Mouse (Mus musculus) hindbrain, embryonic 16.5 days (tissue): Measurements from ENCODE around the gene Klrg2. TPM values are rescaled to one million over a fixed set of nuclear protein-coding genes. Genes with fewer than 3 reads are reported as not detected.

ENCODE experiments used
- ATAC-seq: fragments of 200-750 bp; cut with Nextera tagmentation; 2 replicates; pipeline ENCODE4 v1.8.0; 2017; ENCODE audit warnings: moderate TSS enrichment, moderate library complexity
- H3K27ac ChIP-seq: fragments of 300-500 bp; sonication (generic); 2 replicates; pipeline ENCODE4 v1.5.1; 2014; ENCODE audit warnings: low read depth, mild to moderate bottlenecking, control low read depth, low read length, moderate library complexity
- H3K27me3 ChIP-seq: fragments of 300-500 bp; sonication (generic); replicated peaks from 2 replicates; pipeline ENCODE4 v1.6.1; 2014; ENCODE audit warnings: low read length; ENCODE audit not compliant: control insufficient read depth, insufficient read depth
- H3K36me3 ChIP-seq: fragments of 300-500 bp; sonication (generic); 2 replicates; pipeline ENCODE4 v1.6.1; 2014; ENCODE audit warnings: mild to moderate bottlenecking, low read length, moderate library complexity, mixed read lengths; ENCODE audit not compliant: control insufficient read depth, insufficient read depth
- H3K4me1 ChIP-seq: fragments of 300-500 bp; sonication (generic); 2 replicates; pipeline ENCODE4 v1.6.1; 2014; ENCODE audit warnings: low read depth, low read length; ENCODE audit not compliant: control insufficient read depth, insufficient read depth
- H3K4me2 ChIP-seq: fragments of 300-500 bp; sonication (generic); 2 replicates; pipeline ENCODE4 v1.6.1; 2014; ENCODE audit warnings: mild to moderate bottlenecking, low read length, control low read depth, moderate library complexity
- H3K4me3 ChIP-seq: fragments of 300-500 bp; sonication (generic); 2 replicates; pipeline ENCODE4 v1.5.1; 2014; ENCODE audit warnings: mild to moderate bottlenecking, low read length, control low read depth, moderate library complexity
- H3K9ac ChIP-seq: fragments of 300-500 bp; sonication (generic); 2 replicates; pipeline ENCODE4 v1.6.1; 2014; ENCODE audit warnings: low read depth, mild to moderate bottlenecking, control low read depth, low read length, moderate library complexity
- H3K9me3 ChIP-seq: fragments of 300-500 bp; sonication (generic); 2 replicates; pipeline ENCODE4 v1.6.1; 2014; ENCODE audit warnings: mild to moderate bottlenecking, low read length, moderate library complexity; ENCODE audit not compliant: control insufficient read depth
- WGBS: fragments of 180-500 bp; shearing (Covaris S2); extraction: QIAGEN DNeasy Blood & Tissue Kit; methylation state at CpG from one replicate; pipeline ENCODE4 v1.1.7; 2014; 5-methylcytosine and 5-hydroxymethylcytosine counted together
- polyA plus RNA-seq: library from polyadenylated mRNA; unstranded; fragments of >200 nt; fragmentation: Nextera tagmentation; extraction: Ambion mirVana; gene quantifications from 2 replicates; pipeline ENCODE4 v1.2.1, GENCODE M21; 2015

Klrg2 gene
- polyA plus RNA-seq, 1 experiment from 2014 or later, result 0.15 TPM

GRCm38 (mm10) chr6:38662714-38663615 is 25.9 kb upstream of the Klrg2 start, which contains the start of gene Clec2l:
Gene Clec2l (plus strand): TSS chr6:38663069.
- peak; percentile 89 for ATAC-seq
- H3K27ac ChIP-seq, result peak within 1 kb of the TSS; percentile 83
- under 1% methylated on average over 75 of the region's 84 CpGs for WGBS

DNA sequence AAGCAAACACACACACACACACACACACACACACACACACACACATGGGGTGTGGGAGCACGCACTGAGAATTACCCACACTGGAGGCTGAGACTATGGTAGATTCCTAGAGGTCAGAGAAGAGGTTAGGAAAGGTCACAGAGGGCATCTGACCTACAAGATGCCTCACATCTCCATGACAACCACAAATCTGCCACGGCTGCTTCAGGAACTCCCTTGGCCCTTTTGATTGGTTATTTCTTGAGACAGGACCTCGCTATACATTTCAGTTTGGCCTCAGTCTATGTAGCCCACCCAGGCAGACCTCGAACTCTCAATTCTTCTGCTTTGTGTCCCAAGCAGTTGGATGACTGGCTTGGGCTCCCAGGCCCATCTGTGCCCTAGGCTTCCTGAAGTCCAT is 24.6 kb upstream of the Klrg2 start:
- Histone ChIP-seq H3K27me3 (no peaks in the 10 kb centered on the region), H3K36me3 (no peaks in the 10 kb centered on the region), H3K4me2 (no peak overlapping the region), H3K4me3 (no peak overlapping the region), H3K9ac (no peak overlapping the region), H3K27ac (no peak overlapping the region), H3K9me3 (no peaks in the 10 kb centered on the region), H3K4me1 (peaks cover 7% of the 10 kb centered on the region)
- 17% methylated on average over 4 of the region's 4 CpGs for WGBS
- no peak for ATAC-seq

More at GRCm38 (mm10) chr6:38662714-38663615, 25.9 kb upstream of the Klrg2 start, which contains the start of gene Clec2l:
- H3K9ac ChIP-seq, result peak within 1 kb of the TSS; percentile 87
- peak within 1 kb of the TSS; percentile 74 for H3K4me3 ChIP-seq
- peak within 1 kb of the TSS; percentile 90 for H3K4me2 ChIP-seq
- H3K9me3 ChIP-seq, result no peaks in the 10 kb centered on the region
- H3K27me3 ChIP-seq, result no peaks in the 10 kb centered on the region
- H3K36me3 ChIP-seq, result no peaks in the 10 kb centered on the region
- H3K4me1 ChIP-seq, result peaks cover 7% of the 10 kb centered on the region

DNA sequence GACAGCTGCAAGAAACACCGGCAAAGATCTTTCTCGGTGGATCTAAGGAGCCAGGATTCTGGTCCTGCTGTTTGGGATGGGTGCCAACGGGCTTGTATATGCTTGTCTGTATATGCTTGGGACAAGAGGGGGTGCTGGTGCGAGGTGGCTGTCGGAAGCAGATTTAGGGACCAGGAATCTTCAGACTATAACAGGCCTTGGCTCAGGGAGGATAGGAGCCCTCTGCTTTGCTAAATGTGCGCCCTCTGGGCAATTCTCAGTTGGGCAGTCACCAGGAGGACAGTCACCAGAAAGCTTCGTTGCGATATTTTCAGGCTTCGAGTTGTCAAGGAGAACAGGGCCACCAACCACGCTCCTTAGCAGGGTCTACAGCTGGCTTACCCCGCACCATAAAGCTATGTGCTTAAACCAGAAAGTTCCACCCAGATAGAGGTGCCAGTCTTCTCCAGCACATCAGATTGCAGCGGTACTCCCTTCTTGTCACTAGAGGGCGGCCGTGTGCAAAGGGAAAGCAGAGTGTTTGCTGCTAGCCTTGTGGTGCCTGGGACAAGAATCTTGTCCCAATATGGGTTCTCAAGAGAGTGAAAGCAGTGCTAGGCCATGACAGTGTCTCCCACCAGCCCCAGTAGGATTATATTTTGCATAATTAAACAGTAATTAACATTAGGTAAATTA is 13.4 kb upstream of the Klrg2 start:
- H3K9me3 ChIP-seq, result no peaks in the 10 kb centered on the region; the same call in 1 of the 2 replicates
- no peak overlapping the region for H3K4me2 ChIP-seq
- no peaks in the 10 kb centered on the region for H3K4me1 ChIP-seq
- 42% methylated on average over 14 of the region's 14 CpGs for WGBS
- no peak overlapping the region for H3K4me3 ChIP-seq
- no peaks in the 10 kb centered on the region for H3K36me3 ChIP-seq
- ATAC-seq, result peak; percentile 84
- H3K9ac ChIP-seq, result no peak overlapping the region
- H3K27me3 ChIP-seq, result no peaks in the 10 kb centered on the region
- no peak overlapping the region for H3K27ac ChIP-seq

DNA sequence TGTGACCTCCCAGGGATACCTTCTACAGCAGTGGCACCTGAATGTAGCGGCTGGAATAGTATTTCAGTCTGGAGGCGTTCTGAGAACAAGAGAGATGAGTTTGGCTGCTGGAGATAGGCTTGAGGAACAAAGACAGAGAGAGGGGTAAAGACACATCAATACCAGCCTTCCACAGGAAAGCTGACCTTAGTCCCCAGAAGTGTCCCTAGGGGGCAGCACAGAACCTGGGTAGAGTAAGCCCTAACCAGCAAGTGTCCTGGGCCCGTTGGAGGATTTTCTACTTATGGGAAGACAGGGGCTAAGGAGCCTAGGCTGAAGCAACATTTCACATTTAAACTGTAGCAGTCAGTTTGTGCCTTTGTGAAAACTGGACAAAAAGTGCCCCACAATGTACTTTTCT is 12.5 kb upstream of the Klrg2 start:
- Histone ChIP-seq H3K27me3 (no peaks in the 10 kb centered on the region), H3K4me1 (no peaks in the 10 kb centered on the region), H3K4me3 (no peak overlapping the region), H3K9me3 (no peaks in the 10 kb centered on the region; the same call in 1 of the 2 replicates), H3K27ac (no peak overlapping the region), H3K9ac (no peak overlapping the region), H3K4me2 (no peak overlapping the region), H3K36me3 (no peaks in the 10 kb centered on the region)
- ATAC-seq, result no peak
- 75% methylated on average over 3 of the region's 3 CpGs for WGBS

DNA sequence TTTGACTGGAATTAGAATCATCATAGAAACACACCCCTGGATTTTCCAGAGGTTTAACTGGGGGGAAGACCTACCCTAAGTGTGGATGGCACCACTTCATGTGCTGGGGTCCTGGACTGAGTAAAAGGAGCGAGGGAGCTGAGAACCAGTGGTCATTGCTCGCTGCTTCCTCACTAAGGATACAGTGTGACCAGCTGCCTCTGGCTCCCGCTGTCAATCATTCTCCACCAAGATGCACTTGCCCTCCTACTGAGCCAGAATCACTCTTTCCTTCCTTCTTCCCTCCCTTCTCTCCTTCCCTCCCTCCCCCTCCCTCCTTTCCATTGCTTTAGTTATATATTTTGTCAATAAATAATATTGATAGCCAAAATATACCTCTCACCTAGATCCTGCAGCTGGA is 6.0 kb upstream of the Klrg2 start:
- ATAC-seq, result no peak
- no peak overlapping the region for H3K4me2 ChIP-seq
- 87% methylated on average over 3 of the region's 3 CpGs for WGBS
- H3K27ac ChIP-seq, result no peak overlapping the region
- no peaks in the 10 kb centered on the region for H3K9me3 ChIP-seq
- no peak overlapping the region for H3K4me3 ChIP-seq
- peaks cover 5% of the 10 kb centered on the region for H3K27me3 ChIP-seq
- H3K9ac ChIP-seq, result no peak overlapping the region
- no peaks in the 10 kb centered on the region for H3K36me3 ChIP-seq
- H3K4me1 ChIP-seq, result no peaks in the 10 kb centered on the region

DNA sequence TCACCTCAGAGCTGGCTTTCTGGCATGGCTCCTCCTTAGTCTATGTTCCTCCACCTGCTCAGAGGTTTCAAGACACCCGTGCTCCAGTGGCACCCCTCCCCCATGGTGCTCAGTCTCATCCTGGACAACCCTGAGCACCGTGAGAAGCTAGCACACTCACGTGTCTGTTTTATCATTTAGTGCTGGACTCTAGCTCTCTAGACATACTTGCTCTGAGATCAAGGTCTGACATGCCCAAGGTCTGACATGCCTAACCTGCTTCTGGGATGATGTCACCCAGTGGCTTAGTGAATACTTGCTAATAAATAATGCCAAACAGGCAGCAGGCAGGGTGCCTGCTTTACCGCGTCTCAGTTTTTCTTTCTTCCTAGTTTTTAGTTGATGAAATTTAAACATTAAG is 5.6 kb upstream of the Klrg2 start:
- H3K4me1 ChIP-seq, result no peaks in the 10 kb centered on the region
- ATAC-seq, result no peak
- no peak overlapping the region for H3K9ac ChIP-seq
- H3K4me2 ChIP-seq, result no peak overlapping the region
- H3K4me3 ChIP-seq, result no peak overlapping the region
- 75% methylated on average over 5 of the region's 5 CpGs for WGBS
- no peak overlapping the region for H3K27ac ChIP-seq
- H3K36me3 ChIP-seq, result no peaks in the 10 kb centered on the region
- no peaks in the 10 kb centered on the region for H3K9me3 ChIP-seq
- peaks cover 9% of the 10 kb centered on the region for H3K27me3 ChIP-seq

DNA sequence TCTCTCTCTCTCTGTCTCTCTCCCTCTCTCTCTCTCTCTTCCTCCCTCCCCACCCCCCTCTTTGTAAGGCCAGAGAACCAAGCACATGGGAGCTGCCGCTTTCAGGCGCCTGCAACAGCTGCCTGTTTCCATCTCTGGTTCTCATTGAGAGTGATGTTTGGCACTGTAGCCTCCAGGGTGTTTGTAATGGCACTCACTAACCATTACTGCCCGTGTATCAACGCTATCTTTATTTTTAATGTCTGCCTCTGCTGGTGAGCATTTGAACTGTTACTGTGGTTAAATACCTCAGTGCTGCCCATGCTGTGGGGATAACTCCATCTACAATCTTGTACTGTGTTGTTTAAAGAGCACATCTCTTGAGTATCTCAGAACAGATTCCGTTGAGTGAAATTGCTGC is 4.6 kb upstream of the Klrg2 start:
- ATAC-seq, result no peak
- peaks cover 9% of the 10 kb centered on the region for H3K4me1 ChIP-seq
- no peak overlapping the region for H3K27ac ChIP-seq
- H3K9ac ChIP-seq, result no peak overlapping the region
- peaks cover 11% of the 10 kb centered on the region for H3K27me3 ChIP-seq
- H3K4me2 ChIP-seq, result no peak overlapping the region
- H3K4me3 ChIP-seq, result no peak overlapping the region
- no peaks in the 10 kb centered on the region for H3K9me3 ChIP-seq
- no peaks in the 10 kb centered on the region for H3K36me3 ChIP-seq
- 46% methylated on average over 5 of the region's 5 CpGs for WGBS

DNA sequence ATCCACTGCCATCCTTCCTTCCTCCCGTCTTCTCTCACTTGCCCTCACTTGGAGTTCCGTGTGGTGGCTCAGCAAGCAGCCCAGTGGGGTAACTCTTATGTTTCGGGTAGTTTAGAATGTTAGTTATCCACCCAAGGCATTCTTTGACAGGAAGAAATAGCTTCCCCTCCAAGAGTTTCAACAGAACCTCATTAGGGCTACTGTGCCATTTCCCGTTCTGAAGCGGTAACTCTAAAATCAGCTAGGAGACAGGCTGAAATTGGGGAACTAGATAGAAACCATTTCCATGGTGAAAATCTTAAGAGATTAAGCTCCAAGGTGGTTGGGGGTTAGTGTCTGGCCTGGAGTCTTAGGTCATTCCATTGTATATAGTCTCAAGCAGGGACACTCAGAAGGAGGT is 4.2 kb upstream of the Klrg2 start:
- Histone ChIP-seq H3K9ac (no peak overlapping the region), H3K27ac (no peak overlapping the region), H3K4me3 (no peak overlapping the region), H3K9me3 (no peaks in the 10 kb centered on the region), H3K4me1 (peaks cover 11% of the 10 kb centered on the region), H3K27me3 (peaks cover 13% of the 10 kb centered on the region), H3K4me2 (no peak overlapping the region), H3K36me3 (no peaks in the 10 kb centered on the region)
- 64% methylated on average over 5 of the region's 5 CpGs for WGBS
- no peak for ATAC-seq

GRCm38 (mm10) chr6:38640401-38640800 is 3.4 kb upstream of the Klrg2 start:
- no peak for ATAC-seq
- WGBS, result 76% methylated on average over 11 of the region's 11 CpGs
- no peak overlapping the region for H3K4me2 ChIP-seq
- no peaks in the 10 kb centered on the region for H3K36me3 ChIP-seq
- no peak overlapping the region for H3K4me3 ChIP-seq
- peaks cover 17% of the 10 kb centered on the region for H3K27me3 ChIP-seq
- no peak overlapping the region for H3K9ac ChIP-seq
- peaks cover 16% of the 10 kb centered on the region for H3K4me1 ChIP-seq
- H3K27ac ChIP-seq, result no peak overlapping the region
- no peaks in the 10 kb centered on the region for H3K9me3 ChIP-seq
